ENCODE assay signal across 13 mouse cellular contexts in the genomic region with DNA sequence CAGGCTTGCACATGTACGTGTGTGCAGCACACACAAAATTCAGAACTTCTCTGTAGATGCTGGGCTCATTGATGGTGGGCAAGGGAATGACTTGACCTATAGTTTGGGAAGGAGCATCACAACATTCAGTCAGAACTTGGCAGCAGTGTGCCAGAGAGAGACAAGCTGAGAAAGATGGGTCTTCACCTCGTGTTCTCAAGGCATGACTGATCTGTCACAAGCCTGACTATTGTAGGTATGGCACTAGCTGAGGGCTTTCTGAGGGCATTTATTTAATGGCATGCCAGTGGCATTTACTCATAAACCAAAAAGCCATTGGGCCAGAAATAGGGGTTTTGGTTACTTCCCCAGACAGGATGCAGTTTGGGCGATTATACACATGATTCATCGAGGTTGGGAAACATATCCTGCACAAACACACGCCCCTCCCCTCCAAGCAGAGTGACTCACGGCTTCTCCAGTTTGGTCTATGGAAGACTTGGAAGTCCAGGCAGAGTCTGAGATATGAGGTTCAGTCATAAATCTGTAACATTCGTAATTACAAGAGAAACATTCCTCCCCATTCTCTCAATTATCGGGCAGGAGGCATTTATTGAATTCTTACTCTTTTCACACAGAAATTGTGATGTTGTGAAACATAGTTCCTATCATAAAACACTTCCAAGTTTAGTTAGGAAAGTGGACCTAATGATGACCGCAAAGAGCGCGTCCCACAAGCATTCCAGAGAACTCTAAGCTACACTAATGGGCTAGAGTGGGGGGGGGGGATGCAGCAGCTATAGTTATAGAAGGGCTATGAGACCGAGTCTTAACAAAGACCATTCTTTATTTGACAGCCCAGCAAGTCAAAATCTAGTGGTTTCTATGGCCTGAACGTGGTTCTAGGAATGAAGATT.
DNase-seq lines count a peak whose midpoint lies in the region; ATAC-seq lines count a peak whose summit lies in the region.
"Had no signal": no experiment of that assay in that cellular context is flagged by ENCODE, and none has a peak within 500 bp of the region (broad histone marks: within the 10 kb centered on the region; RNA-seq: fewer than 3 reads in every experiment).

No protein-coding gene starts in this region.

- no peaks in the 10 kb centered on the region for H3K36me3 ChIP-seq in heart, embryonic 12.5 days
- no peaks in the 10 kb centered on the region for H3K36me3 ChIP-seq in hindbrain, embryonic 11.5 days (ENCODE audit: control insufficient read depth, insufficient read depth, low read length)

- H3K4me2 ChIP-seq in heart, embryonic 12.5 days, result no peak overlapping the region
- no peak overlapping the region for H3K4me2 ChIP-seq in hindbrain, embryonic 11.5 days (replicated peaks; ENCODE audit: low read depth, low read length)
- H3K4me2 ChIP-seq: embryonic facial prominence, embryonic 12.5 days had no signal

- no peaks in the 10 kb centered on the region for H3K9me3 ChIP-seq in heart, embryonic 12.5 days (replicated peaks)
- H3K9me3 ChIP-seq in hindbrain, embryonic 11.5 days (ENCODE audit: control insufficient read depth, low read length), result no peaks in the 10 kb centered on the region
- H3K9me3 ChIP-seq: embryonic facial prominence, embryonic 12.5 days; hindbrain, embryonic 10.5 days had no signal

- ATAC-seq in heart, embryonic 12.5 days (ENCODE audit: insufficient number of reproducible peaks, low FRiP score), result no peak
- peak; percentile 75 for ATAC-seq in megakaryocyte progenitor cell, adult 5-6 weeks (replicated peaks; ENCODE audit: poor library complexity)
- ATAC-seq in hindbrain, embryonic 11.5 days (ENCODE audit: low FRiP score), result no peak

- WGBS in heart, embryonic 12.5 days, result 74% methylated on average over 13 of the region's 13 CpGs
- WGBS in hindbrain, embryonic 11.5 days, result 93% methylated on average over 13 of the region's 13 CpGs

- H3K27me3 ChIP-seq in heart, embryonic 12.5 days (replicated peaks), result no peaks in the 10 kb centered on the region
- no peaks in the 10 kb centered on the region for H3K27me3 ChIP-seq in hindbrain, embryonic 11.5 days (ENCODE audit: control insufficient read depth, insufficient read depth, low read length)
- H3K27me3 ChIP-seq: embryonic facial prominence, embryonic 12.5 days had no signal

- H3K4me3 ChIP-seq in heart, embryonic 12.5 days, result no peak overlapping the region
- no peak overlapping the region for H3K4me3 ChIP-seq in brown adipose tissue, adult 24 weeks (ENCODE audit: insufficient read depth, low read depth, low read length)
- no peak overlapping the region for H3K4me3 ChIP-seq in hindbrain, embryonic 11.5 days (ENCODE audit: low read depth, low read length)
- H3K4me3 ChIP-seq: embryonic facial prominence, embryonic 12.5 days; hindbrain, embryonic 10.5 days had no signal

- no peak overlapping the region for H3K27ac ChIP-seq in heart, embryonic 12.5 days (ENCODE audit: poor library complexity, severe bottlenecking)
- H3K27ac ChIP-seq in brown adipose tissue, adult 24 weeks (replicated peaks; ENCODE audit: low read depth, low read length), result peak overlapping the region; percentile 10; the same call in 1 of the 2 replicates
- H3K27ac ChIP-seq in hindbrain, embryonic 11.5 days (ENCODE audit: low read depth, low read length), result no peak overlapping the region
- H3K27ac ChIP-seq: embryonic facial prominence, embryonic 12.5 days; hindbrain, embryonic 10.5 days; macrophage had no signal

- H3K9ac ChIP-seq in heart, embryonic 12.5 days, result no peak overlapping the region
- no peak overlapping the region for H3K9ac ChIP-seq in hindbrain, embryonic 11.5 days (ENCODE audit: low read depth, low read length)
- H3K9ac ChIP-seq: embryonic facial prominence, embryonic 12.5 days had no signal

- peaks cover 4% of the 10 kb centered on the region; the same call in 1 of the 2 replicates for H3K4me1 ChIP-seq in heart, embryonic 12.5 days (replicated peaks)
- peaks cover 4% of the 10 kb centered on the region; the same call in 1 of the 2 replicates for H3K4me1 ChIP-seq in brown adipose tissue, adult 24 weeks (ENCODE audit: control insufficient read depth, insufficient read depth, insufficient read length, low read length)
- H3K4me1 ChIP-seq in hindbrain, embryonic 11.5 days (replicated peaks; ENCODE audit: control insufficient read depth, insufficient read depth, low read length), result no peaks in the 10 kb centered on the region

- peak; percentile 96 for DNase-seq in heart, adult 11 months
- DNase-seq in ovary, adult 18-20 months (ENCODE audit: low spot score), result peak; percentile 28
- no peak for DNase-seq in ovary, postnatal 14 days (ENCODE audit: low spot score)
- DNase-seq in hindbrain, embryonic 11.5 days (ENCODE audit: low spot score), result no peak
- DNase-seq in thymus, adult 18-20 months, result no peak
- DNase-seq: cerebellum, adult 11 months; right cerebral cortex, adult 18-20 months had no signal

Comparison
In these comparisons a context has a peak if more than half of its experiments do, and no peak if none do; other contexts are left out.
1. DNase-seq: peak in heart, adult 11 months (single experiment) and ovary, adult 18-20 months (single experiment); none in ovary, postnatal 14 days (single experiment), hindbrain, embryonic 11.5 days (single experiment) and thymus, adult 18-20 months (0 of 2).